Mouse (Mus musculus): ENCODE results near the gene Ascc1. TPM values are rescaled to one million over a fixed set of nuclear protein-coding genes. Genes with fewer than 3 reads are reported as not detected.

Gene Ascc1
- total and polyA plus RNA-seq, 3 experiments: 17.0 to 37.9 TPM; not detected in 1

DNA sequence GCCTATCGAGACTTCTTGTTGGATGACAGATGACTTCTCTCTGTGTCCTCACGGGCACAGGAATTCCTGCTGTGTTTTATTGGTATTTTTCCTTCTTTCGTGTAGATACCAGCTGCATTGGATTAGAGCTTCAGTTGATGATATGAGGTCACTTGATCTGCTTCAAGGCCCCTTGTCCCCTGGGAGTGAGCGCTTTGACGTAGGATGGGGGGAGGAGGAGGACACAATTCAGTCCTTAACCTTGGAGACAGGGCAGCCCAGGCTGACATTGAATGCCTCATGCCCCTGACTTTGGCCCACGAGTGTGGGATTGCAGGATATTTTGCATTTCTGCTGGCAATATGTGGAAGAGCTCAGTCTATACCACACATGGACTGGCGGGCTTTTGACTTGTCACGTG, 29.0 kb downstream of the Ascc1 start (continued):
- TF ChIP-seq UBTF (IDR thresholded peaks at IDR 0.05; ENCODE audit: borderline replicate concordance, insufficient read depth, low read depth, low read length): no peak
- TF ChIP-seq RCOR1 (IDR thresholded peaks at IDR 0.05; ENCODE audit: low read depth, low read length): no peak

DNA sequence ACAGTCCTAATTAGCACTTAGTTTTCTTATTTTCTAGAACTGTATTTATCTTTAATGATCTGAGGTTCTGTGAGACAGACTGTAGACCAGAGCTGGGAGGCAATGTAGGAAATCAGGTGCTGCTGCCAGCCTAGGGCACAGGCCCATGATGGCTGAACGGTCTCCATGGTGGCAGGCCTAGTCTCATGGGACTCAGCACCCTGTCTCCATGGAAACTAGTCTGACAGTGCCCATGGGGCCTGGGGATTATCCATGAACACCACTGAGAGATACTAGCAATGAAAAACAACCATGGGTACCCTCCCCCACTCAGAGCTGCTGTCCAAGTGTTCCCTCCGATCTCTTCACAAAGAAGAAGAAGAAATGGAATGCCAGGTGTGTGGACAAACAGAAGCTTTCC, 29.4 kb downstream of the Ascc1 start:
- DNase-seq (ENCODE audit: low read depth, low spot score): no peak
- H3K27ac ChIP-seq (ENCODE audit: control insufficient read depth, low read depth, low read length): no peak overlapping the region
- peaks cover 0 to 3% of the 10 kb centered on the region in 2 experiments; a peak in 1 of 4 replicates for H3K36me3 ChIP-seq (ENCODE audit: control insufficient read depth in 1 of 2, insufficient read depth in 2 of 2, low read length in 2 of 2)
- no peaks in the 10 kb centered on the region for H3K9me3 ChIP-seq (replicated peaks; ENCODE audit: insufficient read depth, low read length)
- no peak overlapping the region for H3K9ac ChIP-seq (ENCODE audit: control insufficient read depth, low read depth, low read length, poor library complexity, severe bottlenecking)
- H3K27me3 ChIP-seq (ENCODE audit: control insufficient read depth in 1 of 2, insufficient read depth in 2 of 2, low read length in 2 of 2): no peaks in the 10 kb centered on the region
- no peak overlapping the region for H3K4me3 ChIP-seq (ENCODE audit: control insufficient read depth in 1 of 2, insufficient read depth in 1 of 2, low read depth in 2 of 2, low read length in 2 of 2)
- no peak for TF ChIP-seq GATA1 (IDR thresholded peaks at IDR 0.05; ENCODE audit: low read depth, low read length)
- peaks cover 0 to 3% of the 10 kb centered on the region in 2 experiments; a peak in 2 of 4 replicates for H3K4me1 ChIP-seq (ENCODE audit: control insufficient read depth in 1 of 2, insufficient read depth in 2 of 2, low read length in 2 of 2)
- no peaks in the 10 kb centered on the region for H3K79me2 ChIP-seq (ENCODE audit: control insufficient read depth, insufficient read depth, low read length, poor library complexity)

DNA sequence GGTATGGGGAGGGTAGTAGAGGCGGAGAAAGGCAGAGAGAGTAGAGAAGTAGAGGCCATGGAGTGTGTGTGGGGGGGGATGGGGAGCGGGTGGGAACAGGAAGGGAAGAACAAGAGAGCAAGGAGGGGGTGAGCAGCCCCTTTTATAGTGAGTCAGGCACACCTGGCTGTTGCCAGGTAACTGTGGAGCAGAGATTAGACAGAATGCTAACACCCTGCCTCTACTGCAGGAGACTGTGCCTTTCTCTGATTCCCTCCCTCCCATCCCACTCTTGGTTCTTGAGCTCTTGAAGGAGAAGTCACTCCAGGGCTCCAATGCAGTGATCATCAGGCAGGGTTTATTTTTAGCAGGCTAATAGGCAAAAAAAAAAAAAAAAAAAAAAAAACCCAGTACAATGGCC, 30.0 kb downstream of the Ascc1 start:
- no peaks in the 10 kb centered on the region for H3K79me2 ChIP-seq (ENCODE audit: control insufficient read depth, insufficient read depth, low read length, poor library complexity)
- DNase-seq (ENCODE audit: low read depth, low spot score): no peak

GRCm38 (mm10) chr10:60033064-60033463, 30.5 kb downstream of the Ascc1 start:
- H3K4me1 ChIP-seq (ENCODE audit: control insufficient read depth in 1 of 2, insufficient read depth in 2 of 2, low read length in 2 of 2): peaks cover 0 to 3% of the 10 kb centered on the region in 2 experiments; a peak in 2 of 4 replicates
- no peak overlapping the region for H3K27ac ChIP-seq (ENCODE audit: control insufficient read depth, low read depth, low read length)
- no peak for DNase-seq (ENCODE audit: low read depth, low spot score)

More for the DNA sequence above, 30.0 kb downstream of the Ascc1 start:
- Histone ChIP-seq H3K9ac (ENCODE audit: control insufficient read depth, low read depth, low read length, poor library complexity, severe bottlenecking) (no peak overlapping the region), H3K4me1 (ENCODE audit: control insufficient read depth in 1 of 2, insufficient read depth in 2 of 2, low read length in 2 of 2) (peaks cover 0 to 3% of the 10 kb centered on the region in 2 experiments; a peak in 2 of 4 replicates), H3K36me3 (ENCODE audit: control insufficient read depth in 1 of 2, insufficient read depth in 2 of 2, low read length in 2 of 2) (peaks cover 0 to 3% of the 10 kb centered on the region in 2 experiments; a peak in 1 of 4 replicates), H3K9me3 (replicated peaks; ENCODE audit: insufficient read depth, low read length) (no peaks in the 10 kb centered on the region), H3K27me3 (ENCODE audit: control insufficient read depth in 1 of 2, insufficient read depth in 2 of 2, low read length in 2 of 2) (no peaks in the 10 kb centered on the region), H3K27ac (ENCODE audit: control insufficient read depth, low read depth, low read length) (no peak overlapping the region), H3K4me3 (ENCODE audit: control insufficient read depth in 1 of 2, insufficient read depth in 1 of 2, low read depth in 2 of 2, low read length in 2 of 2) (no peak overlapping the region)
- no peak for TF ChIP-seq GABPA (IDR thresholded peaks at IDR 0.05; ENCODE audit: low read depth, low read length)
- no peak for TF ChIP-seq USF2 (IDR thresholded peaks at IDR 0.05; ENCODE audit: borderline replicate concordance in 1 of 2, insufficient read depth in 1 of 2, low read depth in 1 of 2, low read length in 2 of 2)
- TF ChIP-seq BHLHE40 (IDR thresholded peaks at IDR 0.05; ENCODE audit: borderline replicate concordance, low read depth, low read length): no peak
- no peak for TF ChIP-seq EP300 (IDR thresholded peaks at IDR 0.05; ENCODE audit: low read depth in 1 of 2, low read length in 2 of 2)
- no peak for TF ChIP-seq NRF1 (IDR thresholded peaks at IDR 0.05; ENCODE audit: insufficient read depth, low read depth, low read length, poor library complexity, severe bottlenecking)
- no peak for TF ChIP-seq MAFK (IDR thresholded peaks at IDR 0.05; ENCODE audit: borderline replicate concordance, low read depth, low read length)
- TF ChIP-seq ZKSCAN1 (IDR thresholded peaks at IDR 0.05; ENCODE audit: low read depth, low read length): no peak
- no peak for TF ChIP-seq CHD1 (IDR thresholded peaks at IDR 0.05; ENCODE audit: low read depth, low read length)
- TF ChIP-seq RAD21 (IDR thresholded peaks at IDR 0.05; ENCODE audit: low read depth, low read length): no peak
- no peak for TF ChIP-seq E2F4 (IDR thresholded peaks at IDR 0.05; ENCODE audit: borderline replicate concordance, low read depth, low read length)
- TF ChIP-seq JUND (IDR thresholded peaks at IDR 0.05; ENCODE audit: low read depth, low read length): no peak
- TF ChIP-seq MYC (IDR thresholded peaks at IDR 0.05; ENCODE audit: low read depth, low read length): no peak
- TF ChIP-seq USF1 (IDR thresholded peaks at IDR 0.05; ENCODE audit: low read depth, low read length): no peak
- TF ChIP-seq MAZ (IDR thresholded peaks at IDR 0.05; ENCODE audit: low read depth, low read length): no peak
- TF ChIP-seq UBTF (IDR thresholded peaks at IDR 0.05; ENCODE audit: borderline replicate concordance, insufficient read depth, low read depth, low read length): no peak
- TF ChIP-seq MEF2A (IDR thresholded peaks at IDR 0.05; ENCODE audit: extremely low read depth, insufficient replicate concordance, low read depth, low read length, poor library complexity, severe bottlenecking): no peak

More at GRCm38 (mm10) chr10:60033064-60033463, 30.5 kb downstream of the Ascc1 start:
- no peaks in the 10 kb centered on the region for H3K9me3 ChIP-seq (replicated peaks; ENCODE audit: insufficient read depth, low read length)
- no peak overlapping the region for H3K4me3 ChIP-seq (ENCODE audit: control insufficient read depth in 1 of 2, insufficient read depth in 1 of 2, low read depth in 2 of 2, low read length in 2 of 2)
- no peaks in the 10 kb centered on the region for H3K27me3 ChIP-seq (ENCODE audit: control insufficient read depth in 1 of 2, insufficient read depth in 2 of 2, low read length in 2 of 2)
- no peak overlapping the region for H3K9ac ChIP-seq (ENCODE audit: control insufficient read depth, low read depth, low read length, poor library complexity, severe bottlenecking)
- peaks cover 0 to 3% of the 10 kb centered on the region in 2 experiments; a peak in 1 of 4 replicates for H3K36me3 ChIP-seq (ENCODE audit: control insufficient read depth in 1 of 2, insufficient read depth in 2 of 2, low read length in 2 of 2)
- TF ChIP-seq MYC (IDR thresholded peaks at IDR 0.05; ENCODE audit: low read depth, low read length): no peak
- TF ChIP-seq CHD2 (IDR thresholded peaks at IDR 0.05; ENCODE audit: low read length): no peak
- TF ChIP-seq ZMIZ1 (IDR thresholded peaks at IDR 0.05; ENCODE audit: low read depth, low read length): no peak
- TF ChIP-seq MEF2A (IDR thresholded peaks at IDR 0.05; ENCODE audit: extremely low read depth, insufficient replicate concordance, low read depth, low read length, poor library complexity, severe bottlenecking): no peak
- no peak for TF ChIP-seq POLR2A (IDR thresholded peaks at IDR 0.05; ENCODE audit: control insufficient read depth in 1 of 2, insufficient read depth in 1 of 2, low read depth in 1 of 2, low read length in 2 of 2, poor library complexity in 1 of 2)
- no peak for TF ChIP-seq GABPA (IDR thresholded peaks at IDR 0.05; ENCODE audit: low read depth, low read length)
- no peak for TF ChIP-seq MAX (IDR thresholded peaks at IDR 0.05; ENCODE audit: low read length)
- no peak for TF ChIP-seq ELF1 (IDR thresholded peaks at IDR 0.05; ENCODE audit: low read depth, low read length)
- TF ChIP-seq RAD21 (IDR thresholded peaks at IDR 0.05; ENCODE audit: low read depth, low read length): no peak
- TF ChIP-seq GATA1 (IDR thresholded peaks at IDR 0.05; ENCODE audit: low read depth, low read length): no peak
- no peak for TF ChIP-seq USF1 (IDR thresholded peaks at IDR 0.05; ENCODE audit: low read depth, low read length)
- TF ChIP-seq CHD1 (IDR thresholded peaks at IDR 0.05; ENCODE audit: low read depth, low read length): no peak
- no peak for TF ChIP-seq POLR2AphosphoS2 (IDR thresholded peaks at IDR 0.05; ENCODE audit: low read length)
- TF ChIP-seq TCF12 (IDR thresholded peaks at IDR 0.05; ENCODE audit: low read depth, low read length): no peak
- no peaks in the 10 kb centered on the region for H3K79me2 ChIP-seq (ENCODE audit: control insufficient read depth, insufficient read depth, low read length, poor library complexity)
